Mouse (Mus musculus) ZHBTc4 (cell line): ENCODE data around the gene Myh7.
"Not testable (repeated sequence)": the region's sequence is repeated elsewhere in the genome, so short reads cannot be mapped to it uniquely, and the experiment has no call there.

Source experiments
- DNase-seq: peaks from one replicate; pipeline ENCODE4 v3.0.0-alpha.2; 2011; ENCODE audit warnings: low read depth, low spot score

The Myh7 gene

GRCm38 (mm10) chr14:55003878-55004855 lies 9.7 kb upstream of the Myh7 start:
- no peak for DNase-seq

GRCm38 (mm10) chr14:55002687-55003120 lies 8.3 kb upstream of the Myh7 start:
- DNase-seq, result no peak

- DNase-seq, result no peak
Measured at GRCm38 (mm10) chr14:55001938-55002686, 7.7 kb upstream of the Myh7 start.

- peak; percentile 46 for DNase-seq
Measured at GRCm38 (mm10) chr14:55001446-55001845, 7.0 kb upstream of the Myh7 start.

GRCm38 (mm10) chr14:55000814-55001213 lies 6.4 kb upstream of the Myh7 start:
- DNase-seq, result no peak

GRCm38 (mm10) chr14:54999868-55000267 lies 5.4 kb upstream of the Myh7 start:
- not testable (repeated sequence) for DNase-seq

GRCm38 (mm10) chr14:54998680-54999079 lies 4.3 kb upstream of the Myh7 start:
- DNase-seq, result no peak

GRCm38 (mm10) chr14:54997297-54997696 lies 2.9 kb upstream of the Myh7 start:
- no peak for DNase-seq

- DNase-seq, result no peak
Measured at GRCm38 (mm10) chr14:54996793-54997192, 2.4 kb upstream of the Myh7 start.

GRCm38 (mm10) chr14:54995457-54996138 lies 1.2 kb upstream of the Myh7 start:
- no peak for DNase-seq

GRCm38 (mm10) chr14:54994869-54995186 lies 402 bp upstream of the Myh7 start:
- DNase-seq, result no peak

GRCm38 (mm10) chr14:54993636-54994035 lies 790 bp downstream of the Myh7 start:
- no peak for DNase-seq

GRCm38 (mm10) chr14:54992196-54992595 lies 2.2 kb downstream of the Myh7 start:
- no peak for DNase-seq

- DNase-seq, result no peak
Measured at GRCm38 (mm10) chr14:54989886-54990441, 4.5 kb downstream of the Myh7 start.

- no peak for DNase-seq
Measured at GRCm38 (mm10) chr14:54988882-54989281, 5.5 kb downstream of the Myh7 start.

GRCm38 (mm10) chr14:54988350-54988874 lies 6.0 kb downstream of the Myh7 start:
- not testable (repeated sequence) for DNase-seq

GRCm38 (mm10) chr14:54981934-54982333 lies 12.5 kb downstream of the Myh7 start:
- DNase-seq, result no peak

GRCm38 (mm10) chr14:54978664-54979063 lies 15.8 kb downstream of the Myh7 start:
- DNase-seq, result no peak

GRCm38 (mm10) chr14:54976633-54977032 lies 17.8 kb downstream of the Myh7 start, which contains the start of gene Gm17428:
Gene Gm17428, plus strand, starts transcription at chr14:54976933.
- no peak for DNase-seq

GRCm38 (mm10) chr14:54974068-54974791 lies 20.2 kb downstream of the Myh7 start:
- no peak for DNase-seq

GRCm38 (mm10) chr14:54972786-54973185 lies 21.6 kb downstream of the Myh7 start:
- DNase-seq, result peak; percentile 25
